Mouse (Mus musculus) testis, adult 2 months (tissue): ENCODE results near the gene Ptpn14.

Experiments
- CTCF ChIP-seq: fragments of 200-500 bp; IDR thresholded peaks from 2 replicates; pipeline ENCODE4 v1.5.1; 2012; ENCODE audit warnings: low read depth, mild to moderate bottlenecking, inconsistent platforms, low read length, moderate library complexity; ENCODE audit not compliant: control insufficient read depth, insufficient read depth, insufficient replicate concordance
- POLR2A ChIP-seq: fragments of 200-500 bp; IDR thresholded peaks from 2 replicates; pipeline ENCODE4 v1.6.1; 2012; ENCODE audit warnings: low read depth, mild to moderate bottlenecking, inconsistent platforms, low read length, moderate library complexity; ENCODE audit not compliant: control insufficient read depth

DNA sequence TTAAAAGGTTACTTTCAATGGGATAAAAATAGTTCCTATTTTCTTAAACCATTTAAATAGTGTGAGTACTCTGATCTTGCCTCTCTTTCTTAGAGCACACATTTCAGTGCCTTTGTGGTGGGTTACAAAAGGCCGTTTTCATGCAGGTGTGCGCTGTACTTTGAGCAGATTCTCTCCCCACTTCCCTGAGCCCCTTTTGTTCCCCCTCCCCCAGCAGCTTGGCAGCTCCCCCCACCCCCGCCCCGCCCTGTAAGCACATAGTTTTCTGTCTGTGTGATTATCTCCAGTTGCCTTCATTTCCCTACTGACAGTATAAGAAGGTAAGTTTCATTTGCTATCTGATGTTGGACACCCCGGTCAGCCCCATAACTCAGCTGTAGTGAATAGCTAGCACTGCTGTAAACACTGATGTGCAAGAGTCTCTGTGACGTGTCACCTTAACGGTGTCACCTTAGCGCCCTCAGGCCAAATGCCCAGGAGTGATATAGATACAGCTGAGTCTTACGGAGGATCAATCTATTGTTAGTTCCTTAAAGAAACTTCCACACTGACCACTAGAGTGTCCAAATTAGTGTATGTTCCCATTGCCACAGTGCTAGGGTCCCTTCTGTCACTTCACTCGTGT, 53.8 kb downstream of the Ptpn14 start:
- no peak for TF ChIP-seq POLR2A
- TF ChIP-seq CTCF, result no peak
